Mouse (Mus musculus) olfactory bulb, adult 2 months (tissue): ENCODE data around the gene Prr5l. TPM values are rescaled to one million over a fixed set of nuclear protein-coding genes. Genes with fewer than 3 reads are reported as not detected.

Source experiments
- H3K27ac ChIP-seq: fragments of 200-500 bp; 2 replicates; pipeline ENCODE4 v1.5.1; 2012; ENCODE audit warnings: low read depth, low read length; ENCODE audit not compliant: insufficient read depth
- H3K4me1 ChIP-seq: fragments of 200-500 bp; 2 replicates; pipeline ENCODE4 v1.6.1; 2012; ENCODE audit warnings: low read length; ENCODE audit not compliant: control insufficient read depth, insufficient read depth
- H3K4me3 ChIP-seq: fragments of 200-500 bp; 2 replicates; pipeline ENCODE4 v1.5.1; 2012; ENCODE audit warnings: mild to moderate bottlenecking, low read depth, low read length, moderate library complexity; ENCODE audit not compliant: insufficient read depth
- CTCF ChIP-seq: fragments of 200-500 bp; IDR thresholded peaks from 2 replicates; pipeline ENCODE4 v1.5.1; 2012; ENCODE audit warnings: low read depth, mild to moderate bottlenecking, low read length, moderate library complexity; ENCODE audit not compliant: insufficient read depth
- POLR2A ChIP-seq: fragments of 200-500 bp; IDR thresholded peaks from 2 replicates; pipeline ENCODE4 v1.6.1; 2012; ENCODE audit warnings: mild to moderate bottlenecking, low read depth, low read length, moderate library complexity; ENCODE audit not compliant: insufficient read depth
- WGBS: fragments of 180-500 bp; shearing (Covaris S2); methylation state at CpG from one replicate; pipeline ENCODE4 v1.1.7; 2018; 5-methylcytosine and 5-hydroxymethylcytosine counted together
- polyA plus RNA-seq: library from polyadenylated mRNA; stranded (reverse); fragments of >200 nt; gene quantifications from 2 replicates; pipeline ENCODE4 v1.2.4, GENCODE M21; 2012; ENCODE audit warnings: low replicate concordance; ENCODE audit not compliant: missing spikeins, insufficient read depth, insufficient read length

Gene Prr5l
- not detected in 2 replicates for polyA plus RNA-seq

- no peak within 1 kb of the TSS for H3K4me3 ChIP-seq
- no peak for TF ChIP-seq CTCF
- WGBS = 53% methylated on average over 3 of the region's 3 CpGs
Measured at GRCm38 (mm10) chr2:101882998-101883397, at the start of gene Prr5l. Gene Prr5l (minus strand): TSS chr2:101883027.

GRCm38 (mm10) chr2:101932169-101932936 lies 49.5 kb upstream of the Prr5l start:
- H3K4me3 ChIP-seq = no peak overlapping the region

More at GRCm38 (mm10) chr2:101882998-101883397, at the start of gene Prr5l:
- H3K4me1 ChIP-seq = no peaks in the 10 kb centered on the region
- no peak within 1 kb of the TSS for H3K27ac ChIP-seq

DNA sequence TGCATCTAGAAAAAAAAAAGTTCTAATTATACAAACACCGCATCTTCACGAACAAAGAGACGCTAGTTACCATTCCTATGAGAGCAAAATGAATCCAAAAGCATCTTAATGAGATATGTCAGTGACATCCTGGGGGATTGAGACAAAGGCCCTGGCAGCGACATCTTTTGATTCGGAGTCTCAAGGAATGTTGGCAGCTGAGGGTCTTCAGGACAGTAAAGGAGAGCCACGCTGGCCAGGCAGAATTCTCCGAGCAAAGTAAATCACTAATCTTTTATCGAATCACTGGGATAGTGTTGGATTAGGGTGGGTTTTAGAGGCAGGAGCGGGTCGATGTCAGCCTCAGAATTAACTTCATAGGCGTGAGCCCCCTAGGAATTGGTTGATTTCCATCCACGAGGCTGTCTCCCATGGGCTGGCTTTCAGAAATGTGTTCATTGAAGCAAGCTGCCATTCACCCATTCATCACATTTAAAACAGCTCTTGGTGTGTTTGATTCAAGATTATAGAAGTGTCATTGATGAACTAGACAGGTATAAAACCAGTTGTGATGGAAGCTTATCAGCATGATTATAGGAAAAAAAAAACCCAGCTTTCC lies 42.9 kb upstream of the Prr5l start:
- TF ChIP-seq POLR2A = no peak
- TF ChIP-seq CTCF = no peak
- H3K4me3 ChIP-seq = no peak overlapping the region
- H3K27ac ChIP-seq = no peak overlapping the region
- WGBS = 70% methylated on average over 12 of the region's 12 CpGs
- no peaks in the 10 kb centered on the region for H3K4me1 ChIP-seq

More at GRCm38 (mm10) chr2:101932169-101932936, 49.5 kb upstream of the Prr5l start:
- Histone ChIP-seq H3K4me1 (peaks cover 6% of the 10 kb centered on the region), H3K27ac (no peak overlapping the region)
- WGBS = 51% methylated on average over 14 of the region's 14 CpGs
- no peak for TF ChIP-seq POLR2A
- TF ChIP-seq CTCF = no peak

GRCm38 (mm10) chr2:101925183-101925582 lies 42.4 kb upstream of the Prr5l start:
- H3K4me1 ChIP-seq = no peaks in the 10 kb centered on the region
- no peak for TF ChIP-seq CTCF
- no peak for TF ChIP-seq POLR2A
- 93% methylated on average over 3 of the region's 3 CpGs for WGBS
- H3K4me3 ChIP-seq = no peak overlapping the region
- no peak overlapping the region for H3K27ac ChIP-seq

DNA sequence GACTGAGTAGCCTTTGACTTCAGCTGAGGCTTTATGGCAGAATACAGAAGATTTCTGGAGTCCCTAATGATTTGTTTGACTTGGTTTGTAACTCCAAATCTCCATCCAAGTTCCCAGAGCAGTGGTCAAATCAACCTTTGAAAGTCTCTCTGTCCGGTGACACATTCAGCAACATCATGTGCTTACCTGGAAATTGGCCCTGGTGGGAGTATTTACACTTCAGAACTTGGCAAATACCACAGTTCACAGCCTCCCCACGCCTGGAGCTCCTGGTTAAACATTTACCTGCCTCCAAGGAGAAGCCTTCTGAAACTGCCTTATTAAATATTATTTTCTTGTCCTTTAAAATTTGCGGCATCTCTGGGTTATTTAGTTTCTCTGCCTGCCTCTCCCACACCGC lies 40.4 kb upstream of the Prr5l start:
- Histone ChIP-seq H3K4me3 (no peak overlapping the region), H3K4me1 (peaks cover 8% of the 10 kb centered on the region), H3K27ac (no peak overlapping the region)
- WGBS = 93% methylated on average over 4 of the region's 4 CpGs
- TF ChIP-seq POLR2A = no peak
- TF ChIP-seq CTCF = no peak

GRCm38 (mm10) chr2:101922302-101922701 lies 39.5 kb upstream of the Prr5l start:
- WGBS = 95% methylated on average over 4 of the region's 4 CpGs
- no peak overlapping the region for H3K4me3 ChIP-seq
- H3K4me1 ChIP-seq = peaks cover 8% of the 10 kb centered on the region
- no peak for TF ChIP-seq POLR2A
- H3K27ac ChIP-seq = no peak overlapping the region

DNA sequence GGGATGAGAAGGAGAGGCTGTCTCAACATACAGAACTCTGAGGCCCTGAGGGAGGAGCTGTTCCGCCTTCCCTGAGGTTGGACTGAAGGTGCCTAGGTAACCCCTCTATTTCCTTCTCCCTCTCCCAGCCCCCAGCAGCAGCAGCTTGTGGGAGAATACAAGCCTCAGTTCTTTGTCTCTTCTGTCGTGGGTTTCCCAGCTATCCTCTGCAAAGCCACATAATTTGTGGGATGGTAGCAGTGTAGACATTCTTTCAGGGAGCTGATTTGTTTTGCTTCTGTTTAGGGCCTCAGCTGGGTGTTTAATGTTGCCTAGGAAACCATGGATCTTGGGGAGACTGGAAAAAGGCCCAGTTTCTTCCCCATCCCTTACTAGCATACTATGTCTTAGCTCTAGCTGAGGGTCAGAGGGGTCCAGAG lies 37.3 kb upstream of the Prr5l start:
- peak overlapping the region; percentile 84 for H3K27ac ChIP-seq
- no peak for TF ChIP-seq CTCF
- TF ChIP-seq POLR2A = no peak
- peaks cover 8% of the 10 kb centered on the region for H3K4me1 ChIP-seq
- WGBS = 26% methylated on average over 2 of the region's 2 CpGs
- H3K4me3 ChIP-seq = no peak overlapping the region

- Histone ChIP-seq H3K4me1 (peaks cover 8% of the 10 kb centered on the region), H3K4me3 (no peak overlapping the region), H3K27ac (no peak overlapping the region)
- 75% methylated on average over 7 of the region's 7 CpGs for WGBS
- TF ChIP-seq CTCF (no peak), POLR2A (no peak)
Measured at GRCm38 (mm10) chr2:101918518-101918917, 35.7 kb upstream of the Prr5l start.

DNA sequence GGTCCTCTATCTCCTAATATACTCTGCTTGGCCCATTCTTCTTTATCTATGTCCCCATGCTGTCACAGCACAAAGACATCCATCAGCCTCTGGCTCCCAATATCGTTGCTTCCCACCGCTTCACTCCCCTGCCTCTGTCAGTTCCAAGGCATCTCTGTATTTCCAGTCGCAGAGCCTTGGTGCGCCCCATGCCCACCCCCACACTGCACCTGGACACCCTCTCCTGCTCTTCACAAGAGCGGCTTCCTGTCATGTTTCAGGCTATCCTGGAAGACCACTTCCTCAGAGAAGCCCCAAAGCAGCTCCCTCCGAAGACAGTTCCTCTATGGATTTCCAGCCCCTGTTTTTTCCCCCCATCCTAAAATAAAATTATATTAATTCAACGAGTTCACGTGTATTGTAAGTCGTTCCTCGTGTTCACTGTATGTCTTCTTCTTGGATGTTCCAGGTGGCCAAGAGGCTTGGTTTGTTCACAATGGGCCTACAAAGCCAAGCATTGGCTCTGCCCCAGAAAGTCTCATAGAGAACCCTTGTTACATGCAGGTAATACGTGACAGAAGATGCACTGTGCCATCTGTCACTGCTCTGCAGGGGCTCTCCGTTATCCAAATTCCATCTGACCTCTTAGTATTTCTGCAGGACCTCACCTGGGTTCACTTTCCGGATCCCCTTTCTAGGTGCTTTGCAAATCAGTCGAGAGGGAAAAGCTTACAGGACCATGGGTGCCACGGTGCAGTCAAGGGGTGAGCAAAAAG lies 26.7 kb upstream of the Prr5l start:
- WGBS = 89% methylated on average over 15 of the region's 15 CpGs
- Histone ChIP-seq H3K4me3 (no peak overlapping the region), H3K4me1 (peaks cover 21% of the 10 kb centered on the region), H3K27ac (no peak overlapping the region)
- TF ChIP-seq POLR2A = no peak
- no peak for TF ChIP-seq CTCF
